Mouse (Mus musculus) kidney, adult 2 months (tissue): ENCODE data around the gene Kif19a.

ENCODE experiments used
- CTCF ChIP-seq: fragments of 200-500 bp; conservative IDR thresholded peaks from 2 replicates; pipeline ENCODE4 v1.5.1; 2011; ENCODE audit warnings: low read depth, mild to moderate bottlenecking, control low read depth, low read length, moderate library complexity, mixed read lengths; ENCODE audit not compliant: insufficient read depth, insufficient read length
- POLR2A ChIP-seq: fragments of 200-500 bp; IDR thresholded peaks from one replicate; pipeline ENCODE4 v1.6.1; 2011; ENCODE audit warnings: low read depth, low read length, control low read depth

- no peak for TF ChIP-seq CTCF
- TF ChIP-seq POLR2A, result no peak
Observed at GRCm38 (mm10) chr11:114727826-114728186, 37.4 kb upstream of the Kif19a start.
